Mouse (Mus musculus): Measurements from ENCODE around the gene Insrr.

Gene Insrr

DNA sequence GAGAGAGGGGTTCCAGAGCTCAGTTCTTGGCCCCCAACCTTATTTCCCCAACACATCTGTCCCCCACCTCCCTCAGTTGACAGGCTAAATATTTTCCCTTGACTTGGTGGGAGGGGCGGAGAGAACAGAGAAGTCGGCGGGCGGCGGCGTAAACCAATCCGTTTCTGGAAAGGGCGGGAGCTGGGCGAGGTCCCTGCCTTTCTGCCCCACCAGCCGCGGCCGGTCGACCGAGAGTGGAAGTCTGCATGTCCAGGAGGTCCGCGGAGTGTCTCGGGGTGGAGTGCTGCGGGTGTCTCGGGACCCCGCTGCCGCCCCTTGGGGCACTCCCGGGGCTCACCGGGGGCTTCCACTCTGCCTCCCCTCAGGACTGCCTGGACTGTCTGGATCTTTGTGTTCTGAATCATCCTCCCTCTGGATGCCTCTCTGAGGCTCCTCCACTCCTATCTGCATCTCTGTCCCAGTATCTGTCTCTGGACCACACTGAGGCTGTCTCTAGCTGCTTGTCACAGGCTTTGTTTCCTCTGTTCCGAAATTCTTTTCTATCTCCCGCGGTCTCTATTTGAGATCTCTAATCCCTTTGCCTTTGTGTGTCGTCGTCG is at the start of gene Insrr:
Gene Insrr (plus strand): TSS at position 216 of the 599 bp plus-strand sequence.
- peak; percentile 43 for DNase-seq

DNA sequence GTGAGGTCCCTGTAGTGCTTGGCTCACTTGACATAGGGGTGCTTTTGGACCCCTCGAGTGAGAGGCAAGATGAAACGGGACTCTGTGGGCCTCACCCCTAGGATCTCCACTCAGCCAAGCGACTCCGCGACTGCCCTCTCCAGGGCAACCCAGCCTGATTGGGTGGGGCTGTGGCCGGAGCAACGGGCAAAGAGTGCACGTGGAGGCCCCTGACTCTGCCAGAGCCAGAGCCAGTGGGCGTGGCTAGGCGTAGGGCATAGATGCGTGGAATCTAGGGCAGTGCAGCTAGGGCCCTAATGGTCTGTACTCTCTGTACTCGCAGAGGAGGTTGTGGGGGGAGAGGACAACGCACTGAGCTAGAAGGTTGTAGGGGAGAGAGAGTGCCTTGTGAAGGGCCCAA is 48.3 kb upstream of the Insrr start, which contains the start of gene Lrrc71:
Gene Lrrc71 (minus strand): TSS at position 195 of the 400 bp plus-strand sequence.
- peak; percentile 39 for DNase-seq

DNA sequence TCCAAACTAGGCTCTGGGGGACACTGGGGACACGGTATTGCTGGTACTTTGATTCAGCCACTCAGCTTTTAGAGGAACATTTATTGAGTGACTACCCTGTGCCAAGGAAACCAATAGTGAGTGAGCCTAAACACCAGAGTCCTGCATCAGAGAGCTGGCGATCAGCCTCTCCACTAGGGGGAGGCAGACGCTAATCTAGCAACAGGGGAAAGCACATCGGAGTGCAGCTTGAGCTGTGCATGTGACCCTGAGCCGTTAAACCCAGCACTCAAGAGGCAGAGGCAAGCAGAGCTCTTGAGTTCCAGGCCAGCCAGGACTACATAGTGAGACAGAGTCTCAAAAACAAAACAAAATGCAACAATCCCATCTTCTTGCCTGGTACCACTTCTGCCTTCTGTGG is 47.7 kb upstream of the Insrr start:
- peak; percentile 79 for DNase-seq

DNA sequence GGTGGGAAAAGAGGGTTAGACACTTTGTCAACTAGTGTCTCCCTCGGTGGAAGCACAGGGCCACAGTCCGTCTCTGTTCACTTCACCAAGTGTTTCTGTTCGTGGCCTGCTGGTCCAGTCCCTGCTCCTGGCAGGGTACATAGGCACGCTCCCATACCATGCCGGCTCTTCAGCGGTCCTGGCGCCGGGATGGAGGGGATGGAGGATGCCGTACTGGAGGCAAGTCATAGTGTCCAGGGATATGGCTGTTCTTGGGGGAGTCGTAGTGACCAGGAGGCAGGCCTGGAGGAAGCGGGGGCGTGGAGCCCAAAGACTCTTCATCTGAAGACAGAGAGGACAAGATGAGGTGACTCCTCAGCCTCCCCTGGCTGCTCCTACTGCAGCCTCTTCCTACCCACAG is 46.8 kb upstream of the Insrr start:
- DNase-seq: no peak

DNA sequence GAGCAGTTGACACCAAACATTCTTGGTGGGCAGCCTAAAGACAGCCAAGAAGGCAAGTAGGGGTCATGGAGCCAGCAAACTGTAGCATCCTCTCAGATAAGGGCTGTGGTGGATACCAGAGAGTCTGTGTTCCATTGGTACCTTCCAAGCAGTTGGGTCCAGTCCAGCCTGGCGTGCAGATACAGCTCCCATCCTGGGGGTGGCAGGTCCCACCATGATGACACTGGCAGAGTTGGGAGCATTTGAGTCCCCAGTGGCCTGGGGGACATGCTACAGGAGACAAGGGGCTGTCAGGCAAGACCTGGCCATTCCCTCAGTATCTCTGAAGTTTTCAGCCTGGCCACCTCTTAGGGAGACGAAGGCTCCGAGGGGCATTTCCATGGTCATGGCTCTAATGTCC is 44.2 kb upstream of the Insrr start:
- no peak for DNase-seq

DNA sequence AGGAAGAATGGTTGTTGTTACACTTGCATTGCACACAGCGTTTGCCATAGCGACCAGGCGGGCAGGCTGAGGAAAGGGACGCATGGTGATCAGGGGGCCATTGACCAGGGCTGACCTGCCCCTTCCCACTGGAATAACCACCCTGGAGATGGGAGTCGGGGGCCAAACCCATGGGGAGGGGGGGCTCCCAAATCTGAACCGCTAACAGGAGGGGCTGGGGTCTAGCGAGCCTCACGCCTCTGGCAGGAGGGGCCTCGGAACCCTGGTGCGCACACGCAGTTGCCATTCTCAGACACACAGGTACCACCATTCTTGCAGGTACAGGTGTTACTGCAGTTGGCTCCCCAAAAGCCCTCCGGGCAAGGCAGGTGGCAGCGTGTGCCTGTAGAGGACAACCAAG is 42.9 kb upstream of the Insrr start:
- DNase-seq: no peak

DNA sequence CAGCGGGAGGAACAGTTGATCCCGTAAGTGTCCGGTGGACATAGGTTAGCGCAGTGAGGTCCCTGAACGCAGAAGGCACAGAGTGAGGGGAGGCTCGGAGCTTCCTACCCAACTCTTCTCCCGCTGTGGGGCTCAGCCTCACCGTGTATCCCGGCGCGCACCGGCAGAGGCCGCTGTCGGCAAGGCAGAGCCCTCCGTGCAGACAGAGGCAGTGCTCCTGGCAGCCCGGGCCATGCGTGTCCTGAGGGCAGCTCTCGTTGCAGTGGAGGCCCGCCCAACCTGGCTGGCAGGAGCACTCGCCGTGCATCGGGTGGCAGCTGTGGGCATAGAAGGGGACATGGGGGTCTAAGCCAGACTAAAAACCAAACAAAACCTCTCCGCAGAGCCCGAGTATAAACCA is 40.8 kb upstream of the Insrr start:
- peak; percentile 90 for DNase-seq

DNA sequence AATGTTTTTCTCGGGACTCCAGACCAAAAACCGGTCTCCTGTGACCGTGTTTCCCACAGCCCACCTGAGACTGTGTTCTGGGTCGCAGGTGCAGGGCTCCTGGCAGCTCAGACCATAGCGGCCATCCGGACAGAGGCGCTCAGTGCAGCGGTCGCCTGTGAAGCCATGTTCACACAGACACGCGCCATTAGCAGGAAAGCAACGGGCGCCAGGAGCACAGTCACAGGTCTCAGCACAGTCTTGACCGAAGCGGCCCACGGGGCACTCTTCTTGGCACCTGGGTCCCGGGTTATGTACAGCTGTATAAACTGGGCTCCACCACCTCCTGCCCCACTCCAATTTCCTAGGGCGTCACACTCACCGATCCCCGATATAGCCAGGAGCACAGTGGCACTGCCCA is 40.3 kb upstream of the Insrr start:
- no peak for DNase-seq

DNA sequence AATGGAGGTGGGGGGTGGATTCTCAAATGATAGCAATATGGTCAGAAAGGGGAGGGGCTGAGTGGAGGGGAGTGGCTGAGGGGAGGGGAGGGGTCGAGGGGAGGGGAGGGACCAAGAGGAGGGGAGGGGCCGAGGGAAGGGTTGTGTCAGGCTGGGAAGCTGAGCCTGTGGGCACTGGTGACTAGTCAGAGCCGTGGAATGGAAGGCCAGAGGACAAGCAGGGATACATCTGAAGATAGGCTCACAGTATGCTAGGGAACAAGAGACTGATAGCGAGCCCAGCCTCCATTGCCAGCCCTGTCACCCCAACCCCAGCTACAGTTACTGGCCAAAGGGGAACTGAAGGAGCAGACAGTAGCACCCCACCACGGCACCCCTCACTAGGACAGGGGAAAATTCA is 38.1 kb upstream of the Insrr start:
- DNase-seq: no peak

DNA sequence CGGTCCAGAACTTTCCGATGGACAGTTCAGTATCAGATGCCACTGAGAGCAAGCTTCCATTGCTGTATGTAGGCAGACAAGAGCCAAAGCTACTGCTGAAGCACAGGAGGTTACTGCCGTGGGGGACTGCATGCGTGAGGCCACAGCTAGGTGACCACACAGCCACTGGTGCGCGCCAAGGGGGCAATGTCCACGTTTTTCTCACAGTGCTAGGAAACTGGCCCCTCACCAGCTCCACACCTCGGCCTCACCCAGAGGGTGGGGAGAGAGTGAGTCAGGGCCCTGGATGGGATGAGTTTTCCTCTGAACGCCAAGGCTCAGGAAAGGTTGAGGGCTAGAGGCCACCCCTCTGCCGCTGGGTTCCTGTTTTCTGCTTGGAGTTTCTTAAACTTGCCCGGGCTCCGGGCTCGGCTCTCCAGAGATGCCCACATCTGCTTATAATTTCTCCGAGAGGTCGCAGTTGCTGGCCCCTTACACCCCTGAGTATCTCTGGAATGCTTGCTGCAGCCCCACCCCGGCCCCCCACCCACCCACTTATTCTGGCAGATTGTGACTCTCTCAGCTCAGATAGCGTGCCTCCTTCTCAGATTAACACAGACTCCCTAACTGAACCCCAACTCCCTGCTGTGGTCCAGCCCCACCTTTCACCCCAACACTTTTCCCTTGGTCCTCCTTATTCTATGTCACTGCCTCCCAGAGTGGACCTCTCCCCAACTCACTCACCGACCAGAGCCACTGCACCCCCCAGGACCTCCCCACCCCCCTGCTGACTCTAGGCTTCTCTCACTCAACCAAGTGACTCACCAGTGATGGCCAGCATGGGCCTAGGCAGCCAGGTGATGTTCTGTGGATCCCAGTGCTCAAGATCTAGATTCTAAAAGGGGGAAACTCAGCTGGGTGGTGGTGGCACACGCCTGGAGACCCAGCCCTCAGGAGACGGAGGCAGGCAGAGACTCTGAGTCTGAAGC is 35.1 kb upstream of the Insrr start:
- DNase-seq: no peak

DNA sequence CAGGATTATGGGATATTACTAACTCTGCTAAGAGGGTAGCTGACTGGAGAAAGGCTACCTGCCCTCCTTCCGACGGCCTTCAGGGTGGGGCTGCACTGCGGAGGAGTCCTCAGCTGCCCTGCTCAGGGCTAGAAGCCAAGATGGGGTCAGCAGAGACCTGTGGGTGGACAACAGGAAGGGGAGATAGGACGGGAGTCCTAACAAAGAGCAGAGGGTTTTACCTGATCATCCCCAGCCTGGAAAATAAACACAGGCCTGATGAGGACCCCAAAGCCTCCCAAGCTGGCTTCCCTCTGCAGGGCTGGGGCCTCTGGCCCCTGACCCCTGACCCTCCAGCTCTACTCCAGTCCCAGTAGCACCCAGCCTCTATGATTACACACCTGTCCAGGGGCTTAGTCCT is 33.5 kb upstream of the Insrr start:
- no peak for DNase-seq

DNA sequence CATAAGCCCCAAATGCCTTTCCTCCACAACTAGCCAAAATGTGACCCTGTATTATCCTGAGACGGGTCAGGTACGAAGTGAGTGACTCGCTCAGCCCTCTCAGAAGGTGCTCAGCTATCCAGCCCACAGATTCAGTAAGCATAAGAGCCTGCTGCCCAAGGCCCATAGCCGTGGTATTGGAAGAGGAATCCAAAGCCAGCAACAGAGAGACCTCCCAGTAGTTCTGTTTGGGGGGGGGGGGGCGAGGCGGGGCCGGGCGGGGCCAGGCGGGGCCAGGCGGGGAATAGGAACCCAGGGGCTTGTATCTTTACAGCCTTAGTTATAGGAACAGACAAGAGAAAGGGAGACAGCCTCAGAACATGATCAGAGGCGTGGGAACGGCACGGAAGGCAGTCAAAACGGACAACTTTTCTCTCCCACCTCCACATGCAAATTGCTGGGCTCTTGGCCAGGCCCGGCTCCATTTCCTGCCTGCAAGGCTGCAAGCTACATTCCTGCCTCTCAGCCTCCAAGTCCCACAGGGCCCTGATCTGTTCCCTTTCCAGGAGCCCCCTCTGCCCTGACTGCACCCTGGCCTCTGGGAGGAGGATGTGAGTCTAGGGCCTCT is 33.0 kb upstream of the Insrr start:
- DNase-seq: peak; percentile 65

DNA sequence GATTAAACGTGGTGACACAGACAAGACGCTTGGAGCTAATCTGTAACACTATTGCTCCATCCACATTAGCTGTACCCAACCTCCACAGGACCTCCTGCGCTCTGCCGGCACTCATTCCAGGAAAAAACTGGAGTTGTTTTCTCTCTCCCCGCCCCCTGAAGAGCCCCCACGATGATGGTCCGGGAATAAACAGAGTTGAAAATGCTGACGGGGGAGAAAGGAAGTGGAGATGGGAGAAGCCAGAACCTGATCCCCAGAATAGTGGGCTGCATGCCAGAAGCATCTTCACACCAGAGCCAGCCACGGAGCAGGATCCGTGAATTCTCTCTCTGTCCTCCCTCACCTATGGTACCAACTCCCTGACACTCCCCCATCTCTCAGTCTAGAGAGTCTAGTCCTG is 32.2 kb upstream of the Insrr start:
- DNase-seq: peak; percentile 20

DNA sequence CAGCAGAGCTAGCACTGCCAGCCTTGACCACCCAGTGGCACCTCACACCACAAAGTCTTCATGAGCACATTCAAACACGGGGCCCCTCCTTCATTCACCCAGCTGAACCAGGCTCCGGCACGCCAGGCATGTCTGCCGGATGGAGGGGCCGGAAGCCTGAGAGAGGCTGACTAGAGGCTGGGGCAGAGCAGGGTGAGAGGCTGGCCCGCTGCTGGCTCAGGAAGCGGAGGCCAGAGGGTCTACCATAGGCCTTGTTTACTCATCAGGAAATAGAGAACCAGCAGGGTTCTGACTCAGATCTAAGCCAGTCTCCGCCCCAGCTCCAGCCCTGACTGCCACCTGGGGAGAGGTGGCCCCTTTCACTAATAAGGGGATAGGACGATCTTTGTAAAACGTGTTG is 31.7 kb upstream of the Insrr start:
- peak; percentile 76 for DNase-seq

DNA sequence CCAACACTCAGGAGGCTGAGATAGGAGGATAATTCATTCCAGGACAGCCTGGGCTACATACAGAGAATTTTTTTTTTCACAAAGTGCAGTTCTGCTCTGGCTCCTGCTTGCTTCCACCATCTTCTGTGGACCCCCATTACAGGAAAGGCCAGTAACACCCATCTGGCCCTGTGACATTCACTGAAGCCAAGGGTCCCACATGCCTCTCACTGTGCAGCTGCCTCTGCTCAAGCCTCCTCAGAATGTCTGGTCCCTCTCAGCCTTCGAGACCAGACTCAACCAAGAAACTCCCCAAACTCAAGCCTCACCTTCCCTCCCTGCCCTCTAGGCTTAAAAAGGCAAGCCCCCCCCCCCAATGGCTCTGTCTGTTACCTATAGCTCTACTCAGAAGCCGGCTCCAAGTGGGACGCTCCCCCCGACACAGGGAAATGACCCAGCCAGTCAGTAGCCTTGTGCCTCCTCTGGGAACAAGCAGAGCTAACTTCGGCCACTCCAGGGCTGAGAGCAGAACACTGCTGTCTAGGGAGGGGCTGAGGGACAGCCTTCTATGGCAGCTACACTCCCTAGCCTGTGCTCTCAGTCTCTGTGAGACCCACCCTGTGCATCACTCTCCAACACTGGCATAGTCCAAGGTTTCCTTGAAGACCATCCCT is 31.0 kb upstream of the Insrr start:
- DNase-seq: no peak

DNA sequence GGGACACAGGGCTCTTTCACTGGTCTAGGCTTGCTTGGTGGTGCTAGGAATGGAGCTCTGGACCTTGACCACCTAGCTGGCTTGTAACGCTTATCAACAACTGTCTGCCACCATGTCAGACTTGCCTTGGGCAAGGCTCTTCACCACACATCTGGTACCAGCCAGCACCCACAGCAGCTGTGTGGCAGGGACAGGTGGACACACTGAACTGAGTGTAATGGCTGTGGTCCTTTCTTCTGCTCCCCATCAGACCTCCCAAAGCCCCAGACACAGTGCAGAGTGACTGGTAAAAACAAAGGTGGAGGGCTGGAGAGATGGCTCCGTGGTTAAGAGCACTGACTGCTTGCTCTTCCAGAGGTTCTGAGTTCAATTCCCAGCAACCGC is 30.5 kb upstream of the Insrr start:
- DNase-seq: no peak

DNA sequence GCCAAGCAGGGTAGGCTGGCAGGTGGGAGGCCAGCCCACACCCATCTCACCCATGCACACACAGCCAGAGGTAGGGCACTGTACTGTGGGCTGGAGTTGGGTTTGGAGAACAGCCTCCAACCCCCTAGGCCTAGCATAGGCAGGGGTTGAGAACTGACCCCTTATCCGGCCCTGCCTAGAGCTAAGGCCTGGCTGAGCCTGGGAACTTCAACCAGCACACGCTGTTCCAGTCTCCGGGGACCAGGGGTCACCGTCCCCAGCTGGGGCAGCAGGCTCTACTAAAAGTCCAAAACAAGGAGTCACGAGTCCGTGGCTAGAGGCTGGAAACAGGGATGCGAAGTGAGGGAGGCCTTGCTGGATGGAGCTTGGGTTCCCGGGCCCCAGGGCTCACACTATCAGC is 29.0 kb upstream of the Insrr start:
- peak; percentile 50 for DNase-seq

DNA sequence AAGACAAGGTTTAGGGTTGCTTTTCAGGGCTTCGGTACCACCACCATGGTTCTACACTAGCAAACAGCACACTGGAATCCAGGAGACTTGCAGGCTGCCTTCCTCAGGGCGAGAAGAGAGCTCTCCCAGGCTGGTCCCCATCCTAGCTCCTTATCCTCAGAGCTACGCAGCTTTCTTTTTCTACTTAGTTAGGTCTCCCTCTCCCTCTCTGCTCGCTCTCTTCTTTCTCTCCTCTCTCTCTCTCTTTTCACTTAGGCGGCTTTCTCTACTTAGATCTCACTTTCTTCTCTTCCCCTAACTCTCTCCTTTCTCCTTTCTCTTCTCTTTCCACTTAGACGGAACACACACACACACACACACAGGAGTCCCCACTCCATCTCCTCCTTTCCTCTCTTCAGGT is 28.3 kb upstream of the Insrr start:
- no peak for DNase-seq

DNA sequence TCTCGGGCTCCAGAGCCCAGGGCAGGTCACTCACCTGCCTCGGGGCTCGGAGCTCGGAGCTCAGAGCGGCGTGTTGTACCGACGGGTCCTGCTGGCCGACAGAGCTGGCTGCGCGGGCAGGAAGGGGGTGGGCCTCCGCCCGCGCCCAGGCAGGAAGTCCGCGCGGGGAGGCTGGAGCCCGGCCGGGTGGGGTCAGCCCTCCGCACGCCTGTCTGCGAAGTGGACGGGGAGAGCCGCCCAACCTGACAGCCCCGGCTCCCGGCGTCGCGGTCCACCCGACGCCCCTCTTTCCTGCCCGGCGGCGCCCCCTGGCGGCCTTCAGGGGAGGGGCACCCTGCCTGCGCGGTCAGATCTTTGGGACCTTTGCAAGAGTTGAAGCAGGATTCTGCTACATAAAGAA is 27.9 kb upstream of the Insrr start:
- peak; percentile 87 for DNase-seq

DNA sequence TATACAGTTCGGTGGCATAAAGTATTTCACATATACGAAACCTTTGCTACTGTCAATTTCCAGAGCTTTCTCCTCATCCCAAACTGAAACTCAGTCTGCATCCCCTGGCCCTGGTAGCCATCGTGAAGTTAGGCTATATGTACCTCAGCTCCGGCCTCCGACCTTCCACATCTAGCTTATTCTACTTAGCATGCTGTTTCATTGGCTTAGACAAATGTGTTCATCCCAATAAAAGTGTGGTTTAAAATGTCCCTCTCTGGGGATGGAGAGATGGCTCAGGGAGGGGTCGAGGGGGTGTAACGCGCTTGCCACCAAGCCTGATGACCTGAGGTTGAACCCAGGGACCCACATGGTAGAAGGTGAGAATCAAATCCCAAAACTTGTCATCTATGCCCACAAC is 27.2 kb upstream of the Insrr start:
- DNase-seq: no peak

DNA sequence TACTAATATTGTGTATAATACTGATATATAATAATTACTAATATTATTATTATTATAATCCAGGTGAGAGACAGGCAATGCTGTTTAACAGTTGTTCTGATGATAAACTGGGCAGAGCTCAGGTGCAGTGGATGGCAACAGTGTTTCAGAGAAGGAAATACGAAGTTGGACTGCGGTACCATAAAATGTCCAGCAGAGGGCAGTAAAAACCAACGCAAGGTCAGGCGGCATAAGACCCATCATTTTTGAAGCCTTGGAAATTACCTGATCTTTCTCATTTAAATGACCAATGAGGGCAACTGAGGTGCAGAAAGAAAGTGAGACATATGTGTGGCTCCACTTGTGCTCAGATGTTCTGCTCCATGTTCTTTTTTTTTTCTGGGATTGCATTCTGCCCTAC is 26.5 kb upstream of the Insrr start:
- DNase-seq: peak; percentile 75

DNA sequence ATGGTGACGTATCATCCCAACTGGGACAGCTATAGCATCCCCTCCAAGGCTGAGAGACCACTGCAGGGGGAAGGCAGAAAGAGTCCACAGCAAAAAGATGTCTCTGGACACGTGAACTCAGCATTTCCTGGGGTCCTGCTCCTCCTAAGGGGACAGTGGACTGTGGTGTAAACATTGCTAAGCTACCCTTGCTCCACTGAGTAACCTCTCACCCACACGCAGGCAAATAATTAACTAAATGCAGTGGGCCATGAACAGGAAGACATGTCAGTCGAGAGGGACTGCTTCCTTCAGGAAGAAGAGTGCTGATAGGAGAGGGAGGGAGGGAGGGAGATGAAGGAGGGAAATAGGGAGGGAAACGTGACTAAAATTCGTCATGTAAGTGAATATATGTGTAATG is 25.7 kb upstream of the Insrr start:
- DNase-seq: no peak

DNA sequence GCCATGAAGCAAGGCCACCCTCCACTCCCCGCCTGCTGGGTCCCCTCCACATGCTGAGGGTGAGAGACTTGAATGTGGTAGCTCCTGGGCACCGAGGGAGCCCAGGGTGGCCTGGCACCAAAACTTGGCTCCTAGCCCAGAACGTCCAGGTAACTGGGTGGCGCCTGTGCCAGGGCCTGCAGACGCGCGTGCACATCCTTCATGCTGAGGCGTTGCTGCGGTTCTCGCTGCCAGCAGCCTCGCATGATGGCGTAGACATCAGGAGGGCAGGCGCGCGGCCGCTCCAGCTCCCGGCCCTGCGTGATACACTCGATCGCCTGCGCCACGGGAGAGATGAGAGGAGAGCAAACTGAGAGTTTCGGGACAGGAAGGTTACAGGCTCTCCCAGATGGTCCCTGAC is 18.5 kb upstream of the Insrr start:
- no peak for DNase-seq
